Mouse (Mus musculus) brain, embryonic 14.5 days (tissue): ENCODE data around the gene Kcnk15.

Experiments
- CTCF ChIP-seq: fragments of 200-500 bp; IDR thresholded peaks from 2 replicates; pipeline ENCODE4 v1.5.1; 2012; ENCODE audit warnings: inconsistent platforms, mild to moderate bottlenecking, moderate library complexity, borderline replicate concordance; ENCODE audit not compliant: insufficient read depth, insufficient read length; ENCODE audit errors: extremely low read depth
- POLR2A ChIP-seq: fragments of 200-500 bp; IDR thresholded peaks from 2 replicates; pipeline ENCODE4 v1.6.1; 2012; ENCODE audit warnings: mild to moderate bottlenecking, inconsistent platforms, borderline replicate concordance; ENCODE audit not compliant: poor library complexity, insufficient read depth, insufficient read length, severe bottlenecking; ENCODE audit errors: extremely low read depth

GRCm38 (mm10) chr2:163825861-163826260, 27.6 kb upstream of the Kcnk15 start:
- TF ChIP-seq CTCF: no peak
- TF ChIP-seq POLR2A: no peak
